10 mouse cellular contexts compared by ENCODE assay signal in genomic region chr1:30920620-30921177, GRCm38 (mm10). TPM values are rescaled to one million over a fixed set of nuclear protein-coding genes. Genes with fewer than 3 reads are reported as not detected.
DNase-seq lines count a peak whose midpoint lies in the region; ATAC-seq and TF ChIP-seq lines count a peak whose summit lies in the region.
"Had no signal": no experiment of that assay in that cellular context is flagged by ENCODE, and none has a peak within 500 bp of the region (broad histone marks: within the 10 kb centered on the region; RNA-seq: fewer than 3 reads in every experiment).

No protein-coding gene starts in this region.

- no peak for ATAC-seq in cerebellum, adult (ENCODE audit: insufficient number of reproducible peaks, low FRiP score, low TSS enrichment)
- ATAC-seq in erythroid progenitor cell, adult 5-6 weeks (replicated peaks; ENCODE audit: low FRiP score, poor library complexity, severe bottlenecking): peak; percentile 49; the same call in 1 of the 2 replicates
- ATAC-seq in stomach, postnatal 0 days (ENCODE audit: low FRiP score, low TSS enrichment): peak; percentile 54; the same call in 1 of the 2 replicates
- ATAC-seq in forebrain, embryonic 15.5 days (replicated peaks): no peak

- H3K27ac ChIP-seq in left cerebral cortex, adult 2 months: no peak overlapping the region
- no peak overlapping the region for H3K27ac ChIP-seq in stomach, postnatal 0 days (replicated peaks)
- no peak overlapping the region for H3K27ac ChIP-seq in forebrain, embryonic 15.5 days (replicated peaks)

- H3K9me3 ChIP-seq in stomach, postnatal 0 days (ENCODE audit: control insufficient read depth, low read length): peaks cover 12% of the 10 kb centered on the region
- H3K9me3 ChIP-seq in forebrain, embryonic 15.5 days: peaks cover 5% of the 10 kb centered on the region; the same call in 1 of the 2 replicates

- TF ChIP-seq EP300 in stomach, postnatal 0 days (optimal IDR thresholded peaks at IDR 0.05): no peak

- H3K27me3 ChIP-seq in stomach, postnatal 0 days (ENCODE audit: control insufficient read depth, insufficient read depth, low read length): no peaks in the 10 kb centered on the region
- no peaks in the 10 kb centered on the region for H3K27me3 ChIP-seq in forebrain, embryonic 15.5 days

- no peak overlapping the region for H3K4me3 ChIP-seq in left cerebral cortex, adult 2 months
- no peak overlapping the region for H3K4me3 ChIP-seq in stomach, postnatal 0 days (ENCODE audit: low read depth, low read length)
- H3K4me3 ChIP-seq in forebrain, embryonic 15.5 days: no peak overlapping the region
- H3K4me3 ChIP-seq: erythroblast, embryonic 14.5 days had no signal

- H3K36me3 ChIP-seq in stomach, postnatal 0 days (ENCODE audit: control insufficient read depth, insufficient read depth, low read length): no peaks in the 10 kb centered on the region
- no peaks in the 10 kb centered on the region for H3K36me3 ChIP-seq in forebrain, embryonic 15.5 days

- peak; percentile 8 to 17 for DNase-seq in cerebellum, adult 18-20 months
- no peak for DNase-seq in left cerebral cortex, adult 2 months (ENCODE audit: extremely low spot score in 1 of 2, low spot score in 2 of 2)
- no peak for DNase-seq in left cerebral cortex, postnatal 25 days (ENCODE audit: low spot score in 2 of 2)
- no peak for DNase-seq in stomach, postnatal 0 days (ENCODE audit: low spot score)
- no peak for DNase-seq in embryo, embryonic 9.5 days (ENCODE audit: extremely low spot score)

- no peak overlapping the region for H3K9ac ChIP-seq in stomach, postnatal 0 days (ENCODE audit: low read length)
- no peak overlapping the region for H3K9ac ChIP-seq in forebrain, embryonic 15.5 days (replicated peaks)

- H3K4me1 ChIP-seq in stomach, postnatal 0 days (replicated peaks; ENCODE audit: control insufficient read depth, insufficient read depth): no peaks in the 10 kb centered on the region
- H3K4me1 ChIP-seq in forebrain, embryonic 15.5 days: no peaks in the 10 kb centered on the region

- 89% methylated on average over 1 of the region's 1 CpGs for WGBS in stomach, postnatal 0 days
- WGBS in forebrain, embryonic 15.5 days: 93% methylated on average over 1 of the region's 1 CpGs

- peak; percentile 56 for TF ChIP-seq CTCF in left cerebral cortex, adult 2 months (IDR thresholded peaks at IDR 0.05)
- TF ChIP-seq CTCF in stomach, postnatal 0 days (IDR thresholded peaks at IDR 0.05; ENCODE audit: low read depth): peak; percentile 77

- H3K4me2 ChIP-seq in stomach, postnatal 0 days (replicated peaks; ENCODE audit: low read depth): no peak overlapping the region
- no peak overlapping the region for H3K4me2 ChIP-seq in forebrain, embryonic 15.5 days (replicated peaks)

- intact Hi-C loops in left cerebral cortex, adult 2 months (cut with DNase I): loop anchor here (5.0 kb wide), 1 partner anchor 237 kb away; no protein-coding TSS in a partner anchor
- intact Hi-C loops in left cerebral cortex, postnatal 25 days (cut with DNase I): no loop called here

RNA-seq across cellular contexts. Expression of gene Phf3, which starts 47.0 kb away (rescaled TPM):
- total RNA-seq in left cerebral cortex, adult 2 months (2021): 100 to 1,000 TPM in 1 of 2 experiments, 10 to 100 TPM in 1; 94.6 to 107 TPM
- 10 to 100 TPM; 82.1 to 90.0 TPM for total RNA-seq in left cerebral cortex, postnatal 25 days (2021)
- total RNA-seq in erythroid progenitor cell, adult 5-6 weeks (2015; ENCODE audit: low replicate concordance): 50.1 and 58.7 TPM in 2 replicates
- 75.3 and 113 TPM in 2 replicates for total RNA-seq in erythroid progenitor cell, adult 5-6 weeks (2017; ENCODE audit: low replicate concordance)
- 12.8 and 15.0 TPM in 2 replicates for polyA plus RNA-seq in stomach, postnatal 0 days (2015; fragmentation: Nextera tagmentation; extraction: Ambion mirVana)
- 44.6 and 46.6 TPM in 2 replicates for polyA plus RNA-seq in forebrain, embryonic 15.5 days (2015; fragmentation: Nextera tagmentation; extraction: Ambion mirVana)

RNA-seq across cellular contexts. Expression of gene AC153137.1, which starts 57.1 kb away (rescaled TPM):
- total RNA-seq in left cerebral cortex, adult 2 months (2021): not detected
- total RNA-seq in left cerebral cortex, postnatal 25 days (2021): not detected
- total RNA-seq in erythroid progenitor cell, adult 5-6 weeks (2015; ENCODE audit: low replicate concordance): not detected in 2 replicates
- total RNA-seq in erythroid progenitor cell, adult 5-6 weeks (2017; ENCODE audit: low replicate concordance): not detected in 2 replicates
- not detected in 2 replicates for polyA plus RNA-seq in stomach, postnatal 0 days (2015; fragmentation: Nextera tagmentation; extraction: Ambion mirVana)
- polyA plus RNA-seq in forebrain, embryonic 15.5 days (2015; fragmentation: Nextera tagmentation; extraction: Ambion mirVana): not detected in 2 replicates
- polyA plus RNA-seq: erythroblast, embryonic 14.5 days; small intestine, adult 2 months had no signal

Comparison
In these comparisons a context has a peak if more than half of its experiments do, and no peak if none do; other contexts are left out.
1. DNase-seq: peak in cerebellum, adult 18-20 months (2 of 2); none in left cerebral cortex, adult 2 months (0 of 2), left cerebral cortex, postnatal 25 days (0 of 2), stomach, postnatal 0 days (single experiment) and embryo, embryonic 9.5 days (single experiment).
2. ATAC-seq: peak in erythroid progenitor cell, adult 5-6 weeks (single experiment) and stomach, postnatal 0 days (single experiment); none in cerebellum, adult (single experiment) and forebrain, embryonic 15.5 days (single experiment).